Mouse (Mus musculus): ENCODE measurements around the gene Mgat4b. TPM values are rescaled to one million over a fixed set of nuclear protein-coding genes. Genes with fewer than 3 reads are reported as not detected.

The Mgat4b gene
- polyA plus RNA-seq, 1 experiment = 89.2 TPM

DNA sequence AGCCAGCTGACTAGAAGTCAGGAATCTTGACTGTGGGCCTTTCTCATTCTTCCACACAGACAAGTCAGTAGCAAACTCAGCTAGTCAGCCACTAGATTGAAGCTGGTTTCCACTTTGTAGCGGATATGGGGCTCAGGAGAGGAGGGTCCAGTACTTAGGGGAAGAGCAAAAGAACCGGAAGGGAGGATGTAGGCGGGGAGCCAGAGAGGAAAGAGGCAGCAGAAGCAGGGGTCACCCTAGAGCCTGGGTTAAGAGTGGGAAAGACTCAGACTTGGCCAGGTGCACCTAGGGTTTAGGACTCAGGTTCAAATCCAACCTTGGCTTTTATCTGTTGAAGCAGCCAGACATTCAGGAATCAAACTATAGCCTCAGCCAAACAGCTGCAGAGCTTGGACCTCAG is 16.5 kb downstream of the Mgat4b start:
- no peaks in the 10 kb centered on the region for H3K27me3 ChIP-seq (ENCODE audit: control insufficient read depth, insufficient read depth, insufficient read length)
- TF ChIP-seq TCF3 (IDR thresholded peaks at IDR 0.05; ENCODE audit: insufficient read length, low read depth) = no peak
- no peak for TF ChIP-seq CEBPB (IDR thresholded peaks at IDR 0.05; ENCODE audit: insufficient read depth, poor library complexity, severe bottlenecking)
- no peak for TF ChIP-seq MYOD1 (IDR thresholded peaks at IDR 0.05; ENCODE audit: control insufficient read depth in 1 of 3, insufficient read length in 2 of 3, low read depth in 2 of 3)
- no peak for TF ChIP-seq REST (IDR thresholded peaks at IDR 0.05; ENCODE audit: insufficient read depth, insufficient read length)
- TF ChIP-seq E2F4 (IDR thresholded peaks at IDR 0.05; ENCODE audit: insufficient read depth) = no peak
- no peak for TF ChIP-seq POLR2AphosphoS2 (IDR thresholded peaks at IDR 0.05; ENCODE audit: insufficient read length, low read depth)
- TF ChIP-seq MAX (IDR thresholded peaks at IDR 0.05; ENCODE audit: low read depth) = no peak
- H3K36me3 ChIP-seq (ENCODE audit: control insufficient read depth, insufficient read depth) = peaks cover 8% of the 10 kb centered on the region
- H3K4me2 ChIP-seq (ENCODE audit: low read depth) = peak overlapping the region; percentile 93
- no peak overlapping the region for H3ac ChIP-seq (ENCODE audit: control insufficient read depth, insufficient read length)
- peak overlapping the region; percentile 72 for H3K4me3 ChIP-seq
- peaks cover 23% of the 10 kb centered on the region for H3K79me2 ChIP-seq (ENCODE audit: control insufficient read depth, insufficient read depth)

DNA sequence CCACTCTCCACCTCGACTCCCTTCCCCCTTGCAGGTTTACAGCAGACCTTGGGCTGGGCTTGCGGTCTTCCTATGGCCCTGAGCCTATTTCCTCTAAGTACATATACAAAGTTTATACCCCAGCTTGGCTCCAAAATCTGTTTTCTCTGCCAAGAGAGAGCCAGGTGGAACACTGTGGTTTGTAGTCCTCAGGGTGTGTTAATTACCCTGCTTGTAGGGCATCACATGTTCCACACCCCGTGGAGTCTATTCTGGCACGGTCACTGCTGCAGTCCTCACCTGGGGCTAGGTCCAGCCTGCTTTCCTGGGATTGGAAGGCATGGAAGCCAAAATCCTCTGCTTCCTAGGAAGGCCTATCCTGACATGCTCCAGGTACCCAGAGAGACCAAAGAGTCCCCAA is 17.0 kb downstream of the Mgat4b start:
- H3K27me3 ChIP-seq (ENCODE audit: control insufficient read depth, insufficient read depth, insufficient read length) = no peaks in the 10 kb centered on the region
- H3ac ChIP-seq (ENCODE audit: control insufficient read depth, insufficient read length) = no peak overlapping the region
- H3K4me3 ChIP-seq = peak overlapping the region; percentile 72
- H3K79me2 ChIP-seq (ENCODE audit: control insufficient read depth, insufficient read depth) = peaks cover 23% of the 10 kb centered on the region
- peak overlapping the region; percentile 93 for H3K4me2 ChIP-seq (ENCODE audit: low read depth)
- TF ChIP-seq SRF (IDR thresholded peaks at IDR 0.05; ENCODE audit: control insufficient read depth, insufficient read length, low read depth) = no peak
- TF ChIP-seq TCF3 (IDR thresholded peaks at IDR 0.05; ENCODE audit: insufficient read length, low read depth) = no peak
- TF ChIP-seq TCF12 (IDR thresholded peaks at IDR 0.05; ENCODE audit: insufficient read depth, poor library complexity, severe bottlenecking) = no peak
- no peak for TF ChIP-seq CEBPB (IDR thresholded peaks at IDR 0.05; ENCODE audit: insufficient read depth, poor library complexity, severe bottlenecking)
- TF ChIP-seq MYOD1 (IDR thresholded peaks at IDR 0.05; ENCODE audit: control insufficient read depth in 1 of 3, insufficient read length in 2 of 3, low read depth in 2 of 3) = no peak
- TF ChIP-seq POLR2AphosphoS2 (IDR thresholded peaks at IDR 0.05; ENCODE audit: insufficient read length, low read depth) = no peak
- TF ChIP-seq E2F4 (IDR thresholded peaks at IDR 0.05; ENCODE audit: insufficient read depth) = no peak
- TF ChIP-seq POLR2A (IDR thresholded peaks at IDR 0.05; ENCODE audit: insufficient read length, low read depth) = no peak
- TF ChIP-seq MYOG (IDR thresholded peaks at IDR 0.05; ENCODE audit: control insufficient read depth in 1 of 3, insufficient read depth in 1 of 3, insufficient read length in 2 of 3, low read depth in 2 of 3) = no peak
- no peak for TF ChIP-seq USF1 (IDR thresholded peaks at IDR 0.05; ENCODE audit: low read depth)
- TF ChIP-seq REST (IDR thresholded peaks at IDR 0.05; ENCODE audit: insufficient read depth, insufficient read length) = no peak
- no peak for TF ChIP-seq MAX (IDR thresholded peaks at IDR 0.05; ENCODE audit: low read depth)
- peaks cover 10% of the 10 kb centered on the region for H3K36me3 ChIP-seq (ENCODE audit: control insufficient read depth, insufficient read depth)

DNA sequence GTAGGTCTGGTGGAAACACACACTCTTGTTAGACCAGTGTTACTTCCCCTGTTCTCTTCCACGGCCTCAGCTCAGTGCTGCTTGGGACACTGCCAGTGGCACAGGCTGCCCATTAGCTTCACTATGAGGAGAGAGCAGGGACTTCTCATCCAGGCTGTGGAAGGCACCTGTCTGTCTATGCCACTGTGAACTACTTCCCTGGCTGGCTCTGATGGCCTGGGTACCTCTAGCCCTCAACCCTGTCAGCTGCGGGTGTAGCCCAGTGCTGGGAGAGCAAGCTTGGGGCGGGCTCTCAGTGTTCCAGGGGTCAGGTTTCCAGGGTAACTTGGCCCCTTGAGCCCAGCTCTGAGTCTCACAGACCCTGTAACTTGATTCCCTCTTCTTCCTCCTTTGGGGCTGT is 18.1 kb downstream of the Mgat4b start:
- Histone ChIP-seq H3K4me2 (ENCODE audit: low read depth) (peak overlapping the region; percentile 5), H3K79me2 (ENCODE audit: control insufficient read depth, insufficient read depth) (peaks cover 23% of the 10 kb centered on the region), H3K36me3 (ENCODE audit: control insufficient read depth, insufficient read depth) (peaks cover 14% of the 10 kb centered on the region), H3K4me3 (no peak overlapping the region), H3ac (ENCODE audit: control insufficient read depth, insufficient read length) (no peak overlapping the region), H3K27me3 (ENCODE audit: control insufficient read depth, insufficient read depth, insufficient read length) (no peaks in the 10 kb centered on the region)
- TF ChIP-seq TCF12 (IDR thresholded peaks at IDR 0.05; ENCODE audit: insufficient read depth, poor library complexity, severe bottlenecking) = no peak
- peak; percentile 43 for TF ChIP-seq POLR2AphosphoS2 (IDR thresholded peaks at IDR 0.05; ENCODE audit: insufficient read length, low read depth)

DNA sequence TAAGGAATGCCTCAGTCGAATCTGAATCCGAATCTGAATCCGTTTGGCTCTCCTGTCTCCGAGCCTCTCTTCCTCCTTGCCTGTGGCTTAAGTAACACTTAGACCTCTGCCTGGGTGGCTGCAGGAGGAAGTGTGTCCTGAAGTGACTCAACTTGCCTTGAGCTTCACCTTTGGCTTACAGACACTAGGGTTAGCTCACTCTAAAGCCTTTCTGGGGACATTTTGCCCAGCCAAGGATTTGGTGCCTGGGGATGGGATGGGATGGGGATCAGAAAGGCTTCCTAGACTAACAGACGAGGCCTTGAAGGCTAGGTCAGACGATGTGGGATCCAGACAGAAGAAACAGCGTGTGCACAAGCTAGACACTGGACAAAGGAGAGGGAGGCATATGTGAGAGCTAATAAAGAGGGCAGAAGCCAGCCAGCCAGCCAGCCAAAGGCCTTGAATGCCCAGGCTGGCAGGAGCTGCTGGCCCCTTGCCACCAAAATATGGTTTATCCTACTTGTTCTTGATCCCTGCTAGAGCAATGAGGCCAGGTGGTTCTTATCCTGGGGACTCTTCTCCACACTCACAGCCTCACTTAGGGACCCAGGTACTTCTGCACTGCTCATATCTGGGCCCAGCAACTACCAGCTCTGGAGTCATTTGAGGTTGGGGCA is 18.7 kb downstream of the Mgat4b start:
- no peaks in the 10 kb centered on the region for H3K27me3 ChIP-seq (ENCODE audit: control insufficient read depth, insufficient read depth, insufficient read length)
- peak overlapping the region; percentile 5 for H3K4me2 ChIP-seq (ENCODE audit: low read depth)
- no peak overlapping the region for H3K4me3 ChIP-seq
- TF ChIP-seq USF1 (IDR thresholded peaks at IDR 0.05; ENCODE audit: low read depth) (no peak), TCF3 (IDR thresholded peaks at IDR 0.05; ENCODE audit: insufficient read length, low read depth) (no peak)
- H3K79me2 ChIP-seq (ENCODE audit: control insufficient read depth, insufficient read depth) = peaks cover 23% of the 10 kb centered on the region
- H3ac ChIP-seq (ENCODE audit: control insufficient read depth, insufficient read length) = no peak overlapping the region
- H3K36me3 ChIP-seq (ENCODE audit: control insufficient read depth, insufficient read depth) = peaks cover 17% of the 10 kb centered on the region

DNA sequence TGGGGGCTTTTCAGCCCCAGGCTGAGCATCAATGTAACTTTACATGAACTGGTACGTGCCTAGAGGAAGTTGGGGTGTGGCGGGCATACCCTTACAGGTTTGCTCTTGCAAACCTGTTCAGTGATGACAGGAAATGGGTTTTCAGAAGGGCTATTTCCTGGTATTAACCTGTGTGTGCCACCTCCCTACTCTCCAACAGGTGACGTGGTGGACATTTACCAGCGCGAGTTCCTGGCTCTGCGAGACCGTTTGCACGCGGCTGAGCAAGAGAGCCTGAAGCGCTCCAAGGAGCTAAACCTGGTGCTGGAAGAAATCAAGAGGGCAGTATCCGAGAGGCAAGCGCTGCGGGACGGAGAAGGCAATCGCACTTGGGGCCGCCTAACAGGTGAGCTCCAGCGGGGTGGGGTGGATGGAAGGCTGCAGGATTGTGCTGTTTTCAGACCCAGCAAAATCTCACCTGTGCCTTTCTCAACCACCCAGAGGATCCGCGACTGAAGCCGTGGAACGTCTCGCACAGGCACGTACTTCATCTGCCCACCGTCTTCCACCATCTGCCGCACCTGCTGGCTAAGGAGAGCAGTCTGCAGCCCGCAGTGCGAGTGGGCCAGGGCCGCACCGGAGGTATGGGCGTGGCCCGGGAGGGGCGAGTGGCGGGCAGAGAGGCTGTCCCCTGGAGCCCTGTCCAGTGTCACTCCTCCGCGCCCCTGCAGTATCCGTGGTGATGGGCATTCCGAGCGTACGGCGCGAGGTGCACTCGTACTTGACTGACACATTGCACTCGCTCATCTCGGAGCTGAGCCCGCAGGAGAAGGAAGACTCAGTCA is 20.0 kb downstream of the Mgat4b start:
- no peak overlapping the region for H3K4me3 ChIP-seq
- H3K79me2 ChIP-seq (ENCODE audit: control insufficient read depth, insufficient read depth) = peaks cover 21% of the 10 kb centered on the region
- H3K27me3 ChIP-seq (ENCODE audit: control insufficient read depth, insufficient read depth, insufficient read length) = no peaks in the 10 kb centered on the region
- peaks cover 21% of the 10 kb centered on the region for H3K36me3 ChIP-seq (ENCODE audit: control insufficient read depth, insufficient read depth)
- H3K4me2 ChIP-seq (ENCODE audit: low read depth) = no peak overlapping the region
- H3ac ChIP-seq (ENCODE audit: control insufficient read depth, insufficient read length) = no peak overlapping the region
- no peak for TF ChIP-seq MYOG (IDR thresholded peaks at IDR 0.05; ENCODE audit: control insufficient read depth in 1 of 3, insufficient read depth in 1 of 3, insufficient read length in 2 of 3, low read depth in 2 of 3)
- no peak for TF ChIP-seq MYOD1 (IDR thresholded peaks at IDR 0.05; ENCODE audit: control insufficient read depth in 1 of 3, insufficient read length in 2 of 3, low read depth in 2 of 3)
- no peak for TF ChIP-seq E2F4 (IDR thresholded peaks at IDR 0.05; ENCODE audit: insufficient read depth)
- TF ChIP-seq CEBPB (IDR thresholded peaks at IDR 0.05; ENCODE audit: insufficient read depth, poor library complexity, severe bottlenecking) = no peak
- no peak for TF ChIP-seq POLR2A (IDR thresholded peaks at IDR 0.05; ENCODE audit: insufficient read length, low read depth)
- TF ChIP-seq TCF12 (IDR thresholded peaks at IDR 0.05; ENCODE audit: insufficient read depth, poor library complexity, severe bottlenecking) = no peak
